Mouse (Mus musculus) small intestine, adult 2 months (tissue): Measurements from ENCODE around the gene Lcn2.

Experiments used
- CTCF ChIP-seq: fragments of 200-500 bp; IDR thresholded peaks from 2 replicates; pipeline ENCODE4 v1.5.1; 2012; ENCODE audit warnings: low read depth, mild to moderate bottlenecking, control low read depth, inconsistent platforms, low read length, moderate library complexity, mixed read lengths; ENCODE audit not compliant: insufficient replicate concordance, insufficient read length; ENCODE audit errors: extremely low read depth
- POLR2A ChIP-seq: fragments of 200-500 bp; IDR thresholded peaks from 2 replicates; pipeline ENCODE4 v1.6.1; 2012; ENCODE audit warnings: low read depth, mild to moderate bottlenecking, control low read depth, inconsistent platforms, low read length, moderate library complexity

GRCm38 (mm10) chr2:32341634-32341939 lies 46.5 kb downstream of the Lcn2 start:
- TF ChIP-seq CTCF (no peak), POLR2A (no peak)
